Mouse (Mus musculus) megakaryocyte, embryonic 14.5 days (primary cell): Measurements from ENCODE around the gene Igsf21.

Source experiments
- FLI1 ChIP-seq: IDR thresholded peaks from 2 replicates; pipeline ENCODE4 v1.6.1; 2012; ENCODE audit warnings: low read length, inconsistent platforms, mixed read lengths
- GATA1 ChIP-seq: IDR thresholded peaks from 3 replicates; pipeline ENCODE4 v1.6.1; 2012; ENCODE audit warnings: mixed read lengths, low read length, inconsistent platforms, borderline replicate concordance

GRCm38 (mm10) chr4:140077615-140078014, 169.0 kb downstream of the Igsf21 start:
- TF ChIP-seq GATA1 (no peak), FLI1 (no peak)
